Mouse (Mus musculus): Measurements from ENCODE around the gene Asdurf. TPM values are rescaled to one million over a fixed set of nuclear protein-coding genes. Genes with fewer than 3 reads are reported as not detected.

The Asdurf gene
- 12.1 TPM for total RNA-seq (2023)

DNA sequence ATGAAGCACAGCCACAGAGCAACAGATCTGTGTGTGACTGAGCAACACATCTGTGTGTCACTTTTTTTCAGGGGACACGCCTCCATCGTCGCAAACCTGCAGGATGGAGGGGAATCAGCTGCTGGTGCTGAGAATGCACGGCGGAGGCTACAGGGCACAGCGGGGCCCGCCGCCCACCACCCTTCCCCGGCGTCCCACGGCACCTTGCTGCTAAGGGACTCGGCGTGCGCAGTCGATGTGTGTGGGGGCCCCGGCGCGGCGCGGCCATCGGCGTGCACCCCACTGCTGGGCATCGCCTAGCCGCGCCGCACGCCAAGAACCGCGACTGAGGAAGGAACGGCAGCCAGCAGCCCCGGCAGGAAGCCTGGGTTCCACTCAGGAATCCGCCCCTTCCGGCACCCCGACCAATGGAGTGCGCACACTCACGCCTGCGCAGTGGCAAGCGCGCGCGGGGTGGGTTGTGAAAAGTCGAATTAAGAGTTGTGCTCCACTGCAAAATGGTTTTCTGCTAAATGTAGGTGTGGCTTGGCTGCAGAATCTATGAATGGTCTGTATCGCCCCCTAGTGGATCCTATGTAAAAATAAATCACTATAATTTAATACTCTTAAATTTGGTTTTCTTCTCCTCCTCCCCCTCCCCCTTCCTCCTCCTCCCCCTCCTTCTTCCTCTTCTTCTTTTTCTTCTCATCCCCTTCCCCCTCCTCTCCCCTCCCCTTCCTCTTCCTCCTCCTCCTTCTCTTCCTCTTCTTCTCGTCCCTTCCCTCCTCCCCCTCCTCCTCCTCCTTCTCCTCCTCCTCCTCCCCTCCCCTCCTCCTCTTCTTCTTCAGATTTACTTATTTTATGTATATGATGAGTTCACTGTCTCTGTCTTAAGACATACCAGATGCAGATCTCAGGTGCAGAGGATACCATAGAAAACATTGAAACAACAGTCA is at the start of gene Asdurf, which contains the start of the genes Gm28551 and Asnsd1:
TSS of gene Asdurf (minus strand) at position 293 of the 935 bp plus-strand sequence.
TSS of gene Gm28551 (minus strand) at position 341 of the 935 bp plus-strand sequence.
TSS of gene Asnsd1 (minus strand) at position 426 of the 935 bp plus-strand sequence.

DNA sequence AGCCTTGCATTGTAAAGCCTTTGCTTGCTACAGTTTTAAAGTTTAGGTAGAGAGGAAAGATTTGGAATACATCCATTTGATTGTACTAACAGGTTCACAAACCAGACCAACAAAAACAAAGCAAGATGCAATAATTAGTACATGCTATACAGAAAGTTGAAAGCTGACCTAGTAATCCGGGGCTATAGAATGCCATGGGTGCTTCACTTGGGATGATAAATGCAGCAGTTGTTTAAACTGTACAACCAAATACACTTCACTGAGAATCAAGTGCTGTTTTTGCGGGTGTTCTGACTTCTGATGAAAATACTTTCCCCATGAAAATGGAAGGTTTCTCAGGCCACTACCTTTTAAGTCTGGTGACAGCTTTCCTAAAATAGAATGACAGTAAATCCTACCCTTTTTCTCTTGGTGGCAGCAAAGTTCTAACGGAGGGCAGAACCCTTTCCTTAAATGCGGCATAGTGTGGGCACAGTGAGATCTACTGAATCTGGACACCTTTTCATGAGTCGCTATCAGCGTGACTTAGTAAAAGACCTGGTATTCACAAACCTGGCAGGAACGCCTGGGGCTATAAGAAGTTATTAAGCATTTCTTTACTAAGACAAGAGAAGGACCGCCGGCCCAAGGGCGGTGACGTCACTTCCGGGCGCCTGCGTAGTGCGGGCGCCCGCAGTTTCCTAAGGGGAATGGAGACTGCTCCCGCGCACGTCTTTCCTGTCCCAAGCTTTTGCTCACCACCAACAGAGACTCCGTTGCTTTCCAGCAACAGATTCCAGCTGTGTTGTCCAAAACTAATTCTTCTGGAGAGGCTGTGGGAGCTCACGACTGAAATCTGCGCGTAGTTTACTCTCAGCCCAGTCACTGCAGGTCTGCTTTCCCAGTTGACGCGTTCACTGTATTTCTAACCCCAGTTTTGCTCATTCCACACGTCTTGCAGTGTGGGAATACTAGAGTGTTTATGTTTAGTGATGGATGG is 39.1 kb downstream of the Asdurf start, which contains the start of gene Osgepl1:
TSS of gene Osgepl1 (plus strand) at position 636 of the 979 bp plus-strand sequence.

Other genes with a start within 250 kb of the Asdurf start
- gene 1700019A02Rik, start 165.0 kb downstream of the Asdurf start, total RNA-seq (2023): not detected
- 19.6 TPM for gene Pms1, start 55.6 kb downstream of the Asdurf start, total RNA-seq (2023)
- 16.3 TPM for gene Ormdl1, start 55.5 kb downstream of the Asdurf start, total RNA-seq (2023)
- gene Gm28778, start 55.5 kb downstream of the Asdurf start, total RNA-seq (2023): not detected
- 6.4 TPM for gene Osgepl1, start 39.0 kb downstream of the Asdurf start, total RNA-seq (2023)
- gene Gm28551, start within 50 bp of the Asdurf start, total RNA-seq (2023): 0.28 TPM
- gene Asnsd1, start 133 bp upstream of the Asdurf start, total RNA-seq (2023): 32.0 TPM

Data from CD8-positive naive resting alpha-beta T cell, adult 57 days (primary cell).